Mouse (Mus musculus) forebrain, embryonic 10.5 days (tissue): Measurements from ENCODE around the gene Icos. TPM values are rescaled to one million over a fixed set of nuclear protein-coding genes. Genes with fewer than 3 reads are reported as not detected.

Source experiments
- polyA plus RNA-seq: library from polyadenylated mRNA; unstranded; fragments of >200 nt; fragmentation: Nextera tagmentation; extraction: Ambion mirVana; gene quantifications from 2 replicates; pipeline ENCODE4 v1.2.1, GENCODE M21; 2016

The Icos gene
- polyA plus RNA-seq, 1 experiment from 2014 or later, result 0.11 TPM

Other genes starting within 250 kb of the Icos start
- gene Ctla4, start 90.9 kb upstream of the Icos start, polyA plus RNA-seq, result not detected in 2 replicates